Mouse (Mus musculus): ENCODE measurements at regions not wholly inside any gene's neighbourhood (a gene's known extent, or its start where the extent isn't known, plus 50 kb on each side); places are given as distances from the start of the nearest gene placed in this dataset.

DNA sequence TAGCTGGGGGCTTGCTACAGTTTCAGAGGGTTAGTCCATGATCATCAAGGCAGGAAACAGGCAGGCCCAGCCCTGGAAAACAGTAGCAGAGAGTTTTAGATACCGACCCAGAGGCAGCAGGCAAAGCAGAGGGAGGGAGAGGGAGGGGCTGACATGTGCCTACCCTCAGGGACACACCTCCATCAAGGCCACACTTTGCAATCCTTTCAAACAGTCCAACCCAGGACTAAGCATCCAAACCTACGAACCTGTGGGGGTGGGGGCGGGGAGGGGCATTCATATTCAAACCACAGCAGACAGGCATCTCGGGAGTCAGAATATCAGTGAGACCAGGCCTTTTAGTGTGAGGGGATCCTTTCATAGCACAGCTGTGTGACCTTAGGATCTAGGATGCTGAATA, 103.2 kb downstream of the Fam168b start:
- DNase-seq (ENCODE audit: low read depth): no peak

DNA sequence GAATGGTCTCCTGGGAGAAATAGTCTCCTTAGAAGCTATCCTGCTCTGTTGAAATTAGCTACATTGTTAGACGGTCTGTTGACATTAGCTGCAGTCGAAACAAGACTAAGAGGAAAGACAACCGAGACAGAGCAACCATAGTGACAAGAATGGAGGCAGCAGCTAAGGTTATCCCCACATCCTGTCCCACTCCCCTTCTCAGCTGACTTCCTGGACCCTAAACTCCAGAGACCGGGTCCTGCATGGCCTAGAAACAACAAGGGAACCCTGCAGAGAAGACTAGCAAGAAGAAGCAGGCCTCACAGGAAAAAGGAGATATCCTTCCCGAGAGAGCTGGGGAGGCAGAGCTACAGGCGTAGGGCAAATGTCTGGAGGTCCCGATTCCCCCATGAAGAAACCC, 102.0 kb downstream of the Fam168b start:
- no peak for DNase-seq (ENCODE audit: low read depth)

DNA sequence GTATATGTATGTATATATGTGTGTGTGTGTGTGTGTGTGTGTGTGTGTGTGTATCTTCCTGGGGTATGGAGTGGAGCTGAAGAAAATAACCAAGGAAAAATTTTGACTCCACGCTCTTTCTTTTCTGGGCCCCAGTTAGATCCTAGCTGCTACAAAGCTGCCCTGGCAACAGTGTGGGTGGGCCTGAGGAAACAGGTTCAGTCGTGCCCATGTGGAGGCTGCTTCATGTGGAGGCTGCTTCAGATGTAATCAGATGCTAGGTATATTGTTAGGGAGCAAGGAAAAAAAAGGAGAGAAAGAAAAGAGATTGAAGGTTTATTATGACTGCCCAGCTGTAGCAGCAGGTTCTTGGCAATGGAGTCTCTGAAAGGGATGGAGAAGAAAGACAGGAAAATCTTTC, 100.6 kb downstream of the Fam168b start:
- DNase-seq (ENCODE audit: low read depth): no peak

DNA sequence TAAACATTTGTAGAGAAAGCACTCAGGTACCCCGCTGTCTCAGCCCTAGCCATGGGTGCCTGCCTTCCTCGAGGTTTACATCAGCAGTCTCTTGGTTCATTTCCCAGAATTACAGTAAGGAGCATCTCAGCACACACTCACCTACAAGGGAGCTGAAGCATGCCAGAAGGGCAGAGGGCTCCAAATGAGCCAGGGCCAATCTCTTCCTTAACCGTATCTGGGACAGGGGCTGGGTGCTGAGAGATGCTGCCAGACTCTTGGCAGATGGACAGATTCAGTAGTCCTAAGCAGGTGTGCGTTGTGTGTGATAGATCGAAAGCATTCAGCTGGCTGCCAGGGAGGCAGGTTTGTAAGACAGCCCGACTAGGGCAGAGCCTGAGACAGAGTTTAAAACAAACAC, 97.0 kb downstream of the Fam168b start:
- DNase-seq (ENCODE audit: low read depth): no peak

DNA sequence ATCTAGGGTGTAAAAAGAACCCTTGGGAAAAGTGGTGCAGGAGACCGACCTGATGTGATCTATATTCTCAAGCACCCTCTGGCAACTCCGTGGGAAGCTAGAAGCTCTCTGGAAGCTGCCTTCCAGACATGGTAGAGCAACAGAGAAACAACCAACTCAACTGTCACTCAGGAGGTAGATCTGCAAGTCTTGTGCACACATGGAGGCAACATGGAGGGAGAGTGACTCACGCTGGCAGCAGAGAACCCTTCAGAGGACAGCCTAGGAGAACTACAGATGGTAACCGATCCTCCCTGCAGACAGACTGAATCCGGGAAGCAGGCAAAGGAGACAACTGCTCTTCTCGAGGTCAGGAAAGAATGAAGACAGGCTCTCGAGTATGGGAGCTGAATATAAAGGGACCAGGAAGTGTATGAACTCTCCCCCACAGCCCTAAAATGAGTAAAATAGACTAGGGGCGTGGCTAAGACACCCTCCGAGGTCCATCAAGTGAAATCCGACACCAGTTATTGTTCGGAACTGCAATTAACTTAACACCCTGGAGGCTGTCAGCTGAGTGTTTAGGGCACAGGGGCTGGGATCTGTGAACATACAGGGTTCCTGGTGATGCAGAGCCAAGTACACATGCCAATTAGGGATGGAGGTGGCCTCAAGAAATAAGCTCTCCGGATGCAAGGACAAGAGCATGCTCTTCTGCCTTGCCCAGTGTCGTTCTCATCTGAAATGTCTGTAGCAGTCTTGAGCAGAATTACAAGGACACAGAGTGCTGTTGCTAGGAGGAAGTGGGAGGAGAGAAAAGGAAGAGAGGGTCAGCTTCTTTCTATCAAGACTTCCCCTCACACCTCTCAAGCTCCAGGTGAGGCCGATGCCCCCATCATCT, 93.5 kb downstream of the Fam168b start:
- no peak for DNase-seq (ENCODE audit: low read depth)

DNA sequence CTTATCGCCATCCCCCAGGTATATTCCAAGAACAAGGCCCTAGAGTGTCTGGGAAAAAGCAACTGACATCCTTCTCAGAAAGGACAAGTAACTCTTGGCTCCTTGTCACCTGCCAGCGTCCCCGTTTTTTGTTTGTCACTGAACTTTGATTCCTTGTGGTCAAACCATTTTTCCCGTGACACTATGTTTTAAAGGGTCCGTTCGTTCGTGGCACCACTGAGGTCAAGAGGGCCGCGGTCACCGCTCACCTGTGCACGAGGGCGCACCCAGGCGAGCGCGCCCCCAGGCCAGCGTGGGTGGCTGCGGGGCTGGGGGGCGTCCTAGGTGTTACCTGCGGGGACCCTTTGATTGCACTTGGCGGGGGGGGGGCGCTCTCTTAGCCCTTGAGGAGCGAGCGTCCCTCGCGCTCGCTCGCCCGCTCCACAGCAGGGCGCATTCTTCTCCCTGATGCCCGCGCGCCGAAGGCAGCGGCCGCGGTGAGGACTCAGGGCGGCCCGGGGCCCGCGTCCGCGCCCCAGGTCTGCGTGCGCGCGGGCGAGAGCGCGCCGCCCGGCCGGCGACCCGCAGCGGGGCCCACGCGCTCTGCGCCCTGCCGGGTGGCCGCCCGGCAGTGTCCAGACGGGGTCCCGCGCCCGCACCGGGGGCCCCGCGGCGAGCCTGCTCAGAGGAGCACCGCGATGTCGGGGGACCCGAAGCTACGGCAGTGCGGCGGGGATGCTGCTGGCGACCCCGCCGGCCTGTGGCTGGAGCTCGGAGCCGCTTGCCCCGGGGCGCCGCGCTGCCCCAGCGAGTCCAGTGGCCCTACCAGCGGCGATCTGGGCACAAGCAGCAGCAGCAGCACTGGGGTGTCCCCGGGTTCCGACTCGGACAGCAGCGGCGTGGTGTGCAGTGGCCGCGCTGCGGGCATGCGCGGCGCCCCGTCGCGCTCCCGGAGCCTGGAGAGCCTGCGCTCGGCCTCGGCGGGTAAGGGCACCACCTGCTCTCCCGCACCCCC, 92.5 kb downstream of the Fam168b start:
- DNase-seq (ENCODE audit: low read depth): no peak

DNA sequence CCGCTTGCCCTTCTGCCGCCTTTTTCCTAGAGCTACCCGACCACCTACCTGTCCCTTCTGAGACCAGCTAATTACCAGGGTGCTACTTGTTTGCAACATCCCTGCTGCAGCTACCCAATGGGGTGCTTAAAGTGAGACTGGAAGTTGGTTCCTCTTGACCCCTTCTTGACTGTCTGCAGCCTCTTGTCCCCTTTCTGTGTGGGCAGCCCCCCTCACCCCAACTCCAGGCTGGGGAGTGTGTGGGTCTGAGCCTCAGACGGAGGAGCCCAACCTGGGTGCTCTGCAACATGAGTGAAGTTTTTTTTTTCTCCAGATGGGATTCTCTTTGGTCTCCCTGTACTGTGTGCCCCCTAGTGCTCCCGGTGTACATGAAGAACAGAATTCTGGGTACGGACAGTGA, 91.7 kb downstream of the Fam168b start:
- no peak for DNase-seq (ENCODE audit: low read depth)

DNA sequence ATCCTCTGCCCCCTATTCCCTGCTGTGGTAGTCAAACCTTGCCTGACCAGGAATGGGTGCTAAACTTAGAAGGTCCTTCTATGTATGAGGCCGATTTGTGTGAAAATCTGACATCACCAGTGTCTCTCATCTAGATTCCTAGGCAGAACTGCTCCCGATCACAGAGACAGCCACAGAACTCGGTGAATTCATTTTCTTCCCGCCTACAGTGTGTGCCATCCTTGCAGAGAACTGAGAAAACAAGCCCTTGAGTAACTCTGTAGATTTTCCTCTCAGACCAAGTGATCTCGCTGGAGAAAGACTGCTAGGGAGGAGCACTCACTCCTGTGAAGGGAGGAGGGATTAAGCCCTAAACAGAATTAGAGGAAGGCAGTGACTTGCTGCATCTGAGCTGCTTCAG, 89.3 kb downstream of the Fam168b start:
- no peak for DNase-seq (ENCODE audit: low read depth)

DNA sequence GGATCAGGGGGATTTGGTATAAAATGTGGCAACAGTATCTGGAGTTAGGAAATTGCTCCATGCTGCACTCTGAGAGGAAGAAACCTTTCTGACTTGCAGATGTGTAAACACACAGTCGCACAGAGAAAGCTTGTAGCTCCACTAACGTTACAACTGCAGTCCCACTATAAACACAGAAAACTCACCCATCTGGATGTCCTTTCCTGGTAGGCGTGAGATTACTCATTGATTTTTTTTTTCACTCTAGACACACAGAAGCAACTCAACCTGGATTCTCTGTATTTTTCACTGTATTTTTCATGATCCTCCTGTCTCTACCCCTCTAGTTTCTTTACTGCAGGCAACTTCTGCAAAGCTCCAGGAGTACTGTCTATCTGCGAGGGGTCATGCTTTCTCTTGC, 82.3 kb downstream of the Fam168b start:
- no peak for DNase-seq (ENCODE audit: low read depth)

DNA sequence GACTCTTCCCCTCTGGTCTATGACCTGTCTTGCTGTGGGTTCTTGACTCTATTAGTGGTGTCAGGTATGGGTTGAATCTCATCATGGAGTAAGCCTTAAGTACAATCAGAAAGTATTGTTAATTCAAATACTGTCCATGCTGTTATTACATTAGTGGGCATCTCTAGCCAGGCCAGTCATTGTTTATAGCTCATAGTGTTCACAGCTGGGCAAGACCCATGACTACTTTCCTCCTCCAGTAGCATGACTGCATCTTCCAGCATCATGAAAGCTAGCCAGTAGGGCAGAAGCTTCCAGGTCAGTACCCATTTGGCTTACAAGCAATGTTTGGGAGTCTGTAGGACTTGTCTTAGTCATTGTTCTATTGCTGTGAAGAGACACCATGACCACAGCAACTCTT, 81.4 kb downstream of the Fam168b start:
- DNase-seq (ENCODE audit: low read depth): no peak

DNA sequence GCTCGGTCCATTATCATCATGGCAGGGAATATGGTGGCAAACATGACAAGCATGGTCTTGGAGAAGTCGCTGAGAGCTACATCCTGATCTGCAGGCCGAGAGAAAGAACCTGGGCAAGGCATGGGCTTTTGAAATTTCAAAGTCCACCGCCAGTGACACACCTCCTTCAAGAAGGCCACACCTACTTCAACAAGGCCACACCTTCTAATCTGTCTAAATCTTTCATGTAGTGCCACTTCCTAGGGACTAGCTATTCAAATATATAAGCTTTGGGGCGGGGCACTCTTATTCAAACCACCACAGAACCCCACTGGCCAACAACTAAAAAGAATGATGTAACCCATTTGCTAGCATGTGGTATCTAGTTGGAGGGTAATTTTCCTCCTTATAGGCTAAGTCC, 81.0 kb downstream of the Fam168b start:
- DNase-seq (ENCODE audit: low read depth): no peak

Data from naive thymus-derived CD4-positive, alpha-beta T cell, adult 2 months (primary cell).